Mouse (Mus musculus): ENCODE results near the gene Usp35. TPM values are rescaled to one million over a fixed set of nuclear protein-coding genes. Genes with fewer than 3 reads are reported as not detected.

The Usp35 gene
- total and polyA plus RNA-seq, 3 experiments, result 0.58 to 2.2 TPM; not detected in 1

DNA sequence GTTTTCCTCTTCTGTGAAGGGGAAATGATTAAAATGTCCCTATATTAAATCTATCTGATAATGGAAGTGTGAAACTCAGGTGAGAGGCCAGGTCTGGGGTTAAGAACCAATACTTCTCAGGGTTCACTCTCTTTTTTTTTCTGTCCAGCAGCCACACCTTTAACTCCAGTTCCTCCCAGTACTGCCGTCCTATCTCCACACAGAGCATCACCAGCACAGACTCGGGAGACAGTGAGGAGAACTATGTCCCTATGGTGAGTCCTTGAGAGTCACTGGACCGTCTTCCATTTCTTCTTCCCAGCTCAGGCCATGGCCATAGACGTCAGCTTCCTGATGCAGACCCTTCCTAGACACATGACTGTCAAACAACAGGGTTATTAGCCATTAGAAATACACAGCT lies 28.9 kb downstream of the Usp35 start:
- Histone ChIP-seq H3K9me3 (replicated peaks; ENCODE audit: insufficient read depth, low read length) (no peaks in the 10 kb centered on the region), H3K79me2 (ENCODE audit: control insufficient read depth, insufficient read depth, low read length, poor library complexity) (no peaks in the 10 kb centered on the region), H3K4me1 (ENCODE audit: control insufficient read depth in 1 of 2, insufficient read depth in 2 of 2, low read length in 2 of 2) (peaks cover 5 to 14% of the 10 kb centered on the region in 2 experiments), H3K4me3 (ENCODE audit: control insufficient read depth in 1 of 2, insufficient read depth in 1 of 2, low read depth in 2 of 2, low read length in 2 of 2) (no peak overlapping the region), H3K27me3 (ENCODE audit: control insufficient read depth in 1 of 2, insufficient read depth in 2 of 2, low read length in 2 of 2) (no peaks in the 10 kb centered on the region), H3K9ac (ENCODE audit: control insufficient read depth, low read depth, low read length, poor library complexity, severe bottlenecking) (no peak overlapping the region), H3K36me3 (ENCODE audit: control insufficient read depth in 1 of 2, insufficient read depth in 2 of 2, low read length in 2 of 2) (peaks cover 6 to 10% of the 10 kb centered on the region in 2 experiments), H3K27ac (ENCODE audit: control insufficient read depth, low read depth, low read length) (no peak overlapping the region)
- TF ChIP-seq TCF12 (IDR thresholded peaks at IDR 0.05; ENCODE audit: low read depth, low read length), result no peak
- no peak for TF ChIP-seq USF2 (IDR thresholded peaks at IDR 0.05; ENCODE audit: borderline replicate concordance in 1 of 2, insufficient read depth in 1 of 2, low read depth in 1 of 2, low read length in 2 of 2)
- TF ChIP-seq CTCF (IDR thresholded peaks at IDR 0.05 in 2 of 3, conservative IDR thresholded peaks at IDR 0.05 in 1 of 3; ENCODE audit: control insufficient read depth in 1 of 3, insufficient read depth in 1 of 3, low read depth in 2 of 3, low read length in 3 of 3, poor library complexity in 1 of 3, severe bottlenecking in 1 of 3), result no peak
- TF ChIP-seq ETS1 (IDR thresholded peaks at IDR 0.05; ENCODE audit: low read depth, low read length), result no peak
- no peak for TF ChIP-seq POLR2AphosphoS2 (IDR thresholded peaks at IDR 0.05; ENCODE audit: low read length)
- no peak for TF ChIP-seq ZMIZ1 (IDR thresholded peaks at IDR 0.05; ENCODE audit: low read depth, low read length)
- no peak for DNase-seq (ENCODE audit: low read depth, low spot score)

DNA sequence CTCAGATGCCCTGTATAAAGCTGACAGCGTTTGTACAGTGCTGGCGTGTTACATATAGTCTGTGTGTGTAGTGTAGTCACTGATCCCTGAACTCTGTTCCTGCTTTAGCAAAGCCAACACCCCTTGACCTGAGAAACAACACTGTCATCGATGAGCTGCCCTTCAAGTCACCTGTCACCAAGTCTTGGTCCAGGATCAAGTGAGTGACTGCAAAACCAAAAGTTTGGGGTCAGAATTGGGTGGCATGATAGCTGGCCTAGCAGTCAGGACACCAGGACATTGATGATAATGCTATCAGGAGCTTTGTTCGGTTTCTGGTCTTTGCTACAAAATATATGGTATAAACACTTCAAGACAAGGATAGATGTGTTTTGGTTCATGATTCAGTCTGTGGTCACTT lies 29.6 kb downstream of the Usp35 start:
- Histone ChIP-seq H3K27ac (ENCODE audit: control insufficient read depth, low read depth, low read length) (no peak overlapping the region), H3K27me3 (ENCODE audit: control insufficient read depth in 1 of 2, insufficient read depth in 2 of 2, low read length in 2 of 2) (no peaks in the 10 kb centered on the region), H3K36me3 (ENCODE audit: control insufficient read depth in 1 of 2, insufficient read depth in 2 of 2, low read length in 2 of 2) (peaks cover 6 to 10% of the 10 kb centered on the region in 2 experiments), H3K4me1 (ENCODE audit: control insufficient read depth in 1 of 2, insufficient read depth in 2 of 2, low read length in 2 of 2) (peaks cover 5 to 14% of the 10 kb centered on the region in 2 experiments), H3K9ac (ENCODE audit: control insufficient read depth, low read depth, low read length, poor library complexity, severe bottlenecking) (no peak overlapping the region), H3K4me3 (ENCODE audit: control insufficient read depth in 1 of 2, insufficient read depth in 1 of 2, low read depth in 2 of 2, low read length in 2 of 2) (no peak overlapping the region), H3K79me2 (ENCODE audit: control insufficient read depth, insufficient read depth, low read length, poor library complexity) (no peaks in the 10 kb centered on the region), H3K9me3 (replicated peaks; ENCODE audit: insufficient read depth, low read length) (no peaks in the 10 kb centered on the region)
- DNase-seq (ENCODE audit: low read depth, low spot score), result no peak
- no peak for TF ChIP-seq ZMIZ1 (IDR thresholded peaks at IDR 0.05; ENCODE audit: low read depth, low read length)

DNA sequence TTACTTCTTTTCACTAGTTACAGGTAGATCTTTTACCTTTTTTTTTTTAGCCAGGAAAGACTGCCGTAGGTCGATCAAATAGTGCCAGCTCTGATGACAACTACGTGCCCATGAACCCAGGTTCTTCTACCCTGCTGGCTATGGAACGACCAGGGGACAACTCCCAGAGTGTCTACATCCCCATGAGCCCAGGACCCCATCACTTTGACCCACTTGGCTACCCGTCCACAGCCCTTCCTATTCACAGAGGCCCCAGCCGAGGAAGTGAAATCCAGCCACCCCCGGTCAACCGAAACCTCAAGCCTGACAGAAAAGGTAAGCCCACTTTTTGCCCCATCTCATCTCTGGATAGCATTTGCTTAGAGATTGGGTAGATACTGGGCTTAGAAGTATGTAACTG lies 30.5 kb downstream of the Usp35 start:
- peaks cover 5 to 14% of the 10 kb centered on the region in 2 experiments for H3K4me1 ChIP-seq (ENCODE audit: control insufficient read depth in 1 of 2, insufficient read depth in 2 of 2, low read length in 2 of 2)
- TF ChIP-seq MYB (IDR thresholded peaks at IDR 0.05; ENCODE audit: low read depth, low read length) (no peak), POLR2AphosphoS2 (IDR thresholded peaks at IDR 0.05; ENCODE audit: low read length) (no peak), ELF1 (IDR thresholded peaks at IDR 0.05; ENCODE audit: low read depth, low read length) (no peak), EP300 (IDR thresholded peaks at IDR 0.05; ENCODE audit: low read depth in 1 of 2, low read length in 2 of 2) (no peak), NRF1 (IDR thresholded peaks at IDR 0.05; ENCODE audit: insufficient read depth, low read depth, low read length, poor library complexity, severe bottlenecking) (no peak), ZKSCAN1 (IDR thresholded peaks at IDR 0.05; ENCODE audit: low read depth, low read length) (no peak), SIN3A (IDR thresholded peaks at IDR 0.05; ENCODE audit: low read length) (no peak), ZC3H11A (IDR thresholded peaks at IDR 0.05; ENCODE audit: low read depth, low read length) (no peak)
- H3K9ac ChIP-seq (ENCODE audit: control insufficient read depth, low read depth, low read length, poor library complexity, severe bottlenecking), result no peak overlapping the region
- H3K27me3 ChIP-seq (ENCODE audit: control insufficient read depth in 1 of 2, insufficient read depth in 2 of 2, low read length in 2 of 2), result no peaks in the 10 kb centered on the region
- DNase-seq (ENCODE audit: low read depth, low spot score), result no peak
- no peak overlapping the region for H3K27ac ChIP-seq (ENCODE audit: control insufficient read depth, low read depth, low read length)
- no peaks in the 10 kb centered on the region for H3K79me2 ChIP-seq (ENCODE audit: control insufficient read depth, insufficient read depth, low read length, poor library complexity)
- H3K36me3 ChIP-seq (ENCODE audit: control insufficient read depth in 1 of 2, insufficient read depth in 2 of 2, low read length in 2 of 2), result peaks cover 6 to 10% of the 10 kb centered on the region in 2 experiments
- H3K4me3 ChIP-seq (ENCODE audit: control insufficient read depth in 1 of 2, insufficient read depth in 1 of 2, low read depth in 2 of 2, low read length in 2 of 2), result no peak overlapping the region
- no peaks in the 10 kb centered on the region for H3K9me3 ChIP-seq (replicated peaks; ENCODE audit: insufficient read depth, low read length)
